Mouse (Mus musculus): ENCODE results near the gene Gcdh. TPM values are rescaled to one million over a fixed set of nuclear protein-coding genes. Genes with fewer than 3 reads are reported as not detected.

The Gcdh gene
- 10 to 100 TPM; 55.0 to 56.0 TPM for total RNA-seq (2021)
- long read RNA-seq, experiment 1, transcript Gcdh-202 (12 exons, 2,114 nt): major isoform, 49 of 79 reads
- long read RNA-seq, experiment 1, transcript Gcdh-201 (11 exons, 2,167 nt): minor isoform, 13 of 79 reads
- long read RNA-seq, experiment 1, partial matches to known transcripts: 11 of 79 reads
- long read RNA-seq, experiment 1, other reads (novel, unspliced or antisense): 6 of 79 reads
- long read RNA-seq, experiment 2, transcript Gcdh-202 (12 exons, 2,114 nt): major isoform, 55 of 99 reads
- long read RNA-seq, experiment 2, transcript Gcdh-201 (11 exons, 2,167 nt): minor isoform, 20 of 99 reads
- long read RNA-seq, experiment 2, partial matches to known transcripts: 14 of 99 reads
- long read RNA-seq, experiment 2, other reads (novel, unspliced or antisense): 10 of 99 reads

DNA sequence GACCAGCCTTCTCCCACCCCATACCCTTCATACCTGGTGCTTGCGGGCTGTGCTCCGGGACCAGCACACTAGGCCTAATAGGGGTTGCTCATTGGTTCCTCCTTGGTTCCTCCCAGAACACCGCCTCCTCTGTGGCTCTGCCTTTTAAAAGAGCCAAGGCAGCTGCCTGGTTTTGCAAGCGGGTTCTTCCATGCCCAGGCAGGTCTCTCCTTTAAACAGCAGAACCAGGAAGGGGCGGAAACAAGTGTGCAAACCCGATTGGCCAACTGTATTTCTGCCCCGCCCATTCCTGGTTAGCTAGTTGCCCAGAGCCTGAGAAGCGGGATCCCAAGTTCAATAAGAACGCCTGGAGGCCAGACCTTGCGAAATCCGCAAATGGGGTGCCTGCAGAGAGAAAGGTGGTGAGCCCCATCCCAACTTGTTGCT lies at the start of gene Gcdh:
TSS of gene Gcdh (minus strand) at position 213 of the 426 bp plus-strand sequence.
- DNase-seq (ENCODE audit: low spot score in 2 of 2): peak in 1 of 2 experiments; percentile 80

DNA sequence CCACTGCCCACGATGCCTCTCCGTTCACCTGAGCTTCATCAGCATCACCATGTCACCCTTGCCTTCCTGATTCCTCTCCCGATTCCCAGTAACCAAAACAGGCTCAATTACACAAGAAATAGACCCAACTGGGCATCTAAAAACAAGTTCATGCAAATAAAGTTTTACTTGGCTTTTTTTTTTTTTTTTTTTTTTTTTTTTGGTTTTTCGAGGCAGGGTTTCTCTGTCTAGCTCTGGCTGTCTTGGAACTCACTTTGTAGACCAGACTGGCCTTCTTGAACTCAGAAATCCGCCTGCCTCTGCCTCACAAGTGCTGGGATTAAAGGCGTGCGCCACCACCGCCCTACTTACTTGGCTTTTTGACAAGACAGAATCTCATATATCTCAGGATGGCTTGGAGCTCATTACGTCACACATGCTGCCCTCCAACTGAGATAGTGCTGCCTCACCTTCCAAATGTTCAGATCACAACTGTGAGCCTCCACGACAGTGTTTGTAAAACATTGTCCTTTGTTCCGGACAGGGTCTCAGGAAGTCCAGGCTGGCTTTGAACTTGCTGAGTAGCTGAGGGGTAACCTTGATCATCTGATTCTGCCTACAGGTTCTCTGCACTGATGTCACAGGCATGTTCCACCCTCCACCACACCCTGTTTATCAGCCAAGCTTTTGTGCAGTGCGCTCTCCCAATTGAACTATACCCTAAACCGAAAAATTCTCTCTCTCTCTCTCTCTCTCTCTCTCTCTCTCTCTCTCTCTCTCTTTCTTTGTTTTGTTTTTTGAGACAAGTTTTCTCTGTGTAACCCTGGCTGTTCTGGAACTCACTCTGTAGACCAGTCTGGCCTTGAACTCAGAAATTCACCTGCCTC lies 44.1 kb upstream of the Gcdh start:
- no peak for DNase-seq (ENCODE audit: low spot score in 2 of 2)

DNA sequence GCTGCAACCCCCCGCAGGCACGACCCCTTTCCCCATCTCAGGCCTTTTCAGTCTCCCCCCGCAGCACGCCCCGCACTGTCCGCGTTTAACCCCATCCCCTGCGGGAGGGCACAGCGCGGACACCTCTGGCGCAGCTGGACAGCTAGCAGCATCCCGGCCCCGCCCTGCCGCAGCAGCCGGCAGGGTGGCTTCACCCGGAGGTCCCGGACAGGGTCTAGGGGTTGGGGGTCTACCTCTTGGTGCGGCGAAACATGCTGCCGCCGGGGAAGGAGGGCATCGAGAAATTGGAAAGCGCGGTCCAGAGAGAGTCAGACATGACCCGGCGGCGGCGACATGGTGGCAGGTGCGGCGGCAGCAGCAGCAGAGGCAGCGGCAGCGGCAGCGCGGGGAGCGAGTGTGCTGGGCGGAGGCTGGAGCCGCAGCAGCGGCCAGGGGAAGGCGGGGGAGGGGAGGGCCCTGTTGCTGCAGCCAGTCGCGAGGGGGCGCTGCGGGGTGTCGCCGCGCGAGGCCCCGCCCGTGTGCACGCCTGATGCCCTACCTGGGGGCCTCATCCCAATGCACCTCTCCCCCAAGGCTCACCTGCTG lies 43.3 kb upstream of the Gcdh start, which contains the start of gene Mast1:
TSS of gene Mast1 (minus strand) at position 398 of the 585 bp plus-strand sequence.
- peak in 1 of 2 experiments; percentile 44 for DNase-seq (ENCODE audit: low spot score in 2 of 2)

DNA sequence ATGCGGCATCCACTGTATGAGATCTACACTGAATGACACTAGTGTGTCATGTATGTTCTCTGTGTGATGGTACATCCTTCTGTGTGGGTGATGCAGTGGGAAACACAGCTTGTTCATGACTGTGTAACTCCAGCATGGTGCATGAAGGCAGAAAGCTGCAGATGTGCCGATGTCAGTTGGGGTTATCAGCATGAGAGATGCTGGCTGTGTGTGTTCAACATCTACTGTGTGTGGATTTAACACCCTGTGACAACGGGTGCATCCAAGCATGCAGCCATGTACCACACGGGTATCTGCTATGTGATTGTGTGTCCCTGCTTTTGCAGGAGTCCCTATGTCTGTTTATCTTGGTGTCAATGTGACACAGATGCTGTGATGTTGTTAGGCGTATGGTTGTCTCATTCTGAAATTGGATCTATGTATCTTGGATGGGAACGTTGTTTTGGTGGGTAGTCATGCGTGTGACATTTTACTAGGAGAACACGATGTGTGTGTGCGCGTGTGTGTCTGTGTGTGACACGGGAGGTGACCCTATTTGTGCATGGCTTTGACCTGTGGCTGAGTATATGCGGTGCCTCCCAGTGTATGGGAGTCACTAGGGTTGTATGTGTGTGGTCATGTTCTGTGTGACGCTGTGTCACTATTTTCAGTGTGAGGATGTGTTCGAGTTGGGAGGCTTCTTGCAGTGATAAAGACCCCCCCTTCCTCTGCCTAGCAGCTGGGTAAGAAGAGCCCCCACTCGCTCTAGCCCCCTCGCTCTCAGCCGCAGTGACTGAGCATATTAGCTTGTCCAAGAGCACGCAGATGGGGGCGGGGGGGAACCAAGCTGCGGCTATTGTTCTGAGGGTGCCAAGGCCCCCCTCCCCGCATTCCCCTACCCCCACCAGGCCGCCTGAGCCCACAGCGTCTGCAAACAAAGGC lies 42.6 kb upstream of the Gcdh start:
- no peak for DNase-seq (ENCODE audit: low spot score in 2 of 2)

DNA sequence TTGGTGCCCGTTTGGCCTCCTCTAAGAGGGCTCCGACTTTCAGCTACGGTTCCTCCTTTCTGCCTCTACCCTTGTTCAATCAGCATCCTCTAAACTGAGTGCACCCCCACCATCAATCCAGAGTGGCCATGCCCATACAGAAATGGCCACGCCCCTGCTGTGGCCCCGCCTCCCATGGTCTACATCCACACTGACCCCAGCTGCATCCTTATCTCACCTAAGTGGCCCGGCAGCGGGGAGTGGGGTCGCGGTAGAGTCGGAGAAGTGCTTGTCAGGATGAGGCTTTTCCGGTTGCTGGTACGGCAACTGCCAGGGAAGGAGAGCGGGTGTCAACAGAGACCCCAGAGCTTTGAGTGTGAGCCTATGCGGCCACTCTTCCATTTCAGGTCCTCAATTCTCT lies 41.8 kb upstream of the Gcdh start:
- no peak for DNase-seq (ENCODE audit: low spot score in 2 of 2)

DNA sequence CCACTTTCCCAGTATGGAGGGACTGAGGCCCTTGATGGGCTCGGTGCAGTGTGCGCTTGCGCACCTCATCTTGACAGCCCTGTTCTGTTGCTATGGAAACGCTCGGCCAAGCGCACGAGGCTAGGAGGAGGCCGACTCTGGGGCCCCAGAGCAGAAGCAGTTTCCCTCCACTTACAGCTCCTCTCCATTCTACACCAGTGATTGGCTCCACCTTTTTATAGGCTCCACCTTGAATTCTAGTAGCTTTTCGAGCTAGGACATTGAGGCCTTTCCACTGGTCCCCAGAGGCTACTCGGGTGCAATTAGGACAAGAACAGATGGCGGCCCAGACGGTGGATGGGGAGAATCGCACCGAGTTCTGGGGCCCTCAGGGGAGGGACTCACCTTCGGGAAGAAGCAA lies 41.1 kb upstream of the Gcdh start:
- DNase-seq (ENCODE audit: low spot score in 2 of 2): no peak

DNA sequence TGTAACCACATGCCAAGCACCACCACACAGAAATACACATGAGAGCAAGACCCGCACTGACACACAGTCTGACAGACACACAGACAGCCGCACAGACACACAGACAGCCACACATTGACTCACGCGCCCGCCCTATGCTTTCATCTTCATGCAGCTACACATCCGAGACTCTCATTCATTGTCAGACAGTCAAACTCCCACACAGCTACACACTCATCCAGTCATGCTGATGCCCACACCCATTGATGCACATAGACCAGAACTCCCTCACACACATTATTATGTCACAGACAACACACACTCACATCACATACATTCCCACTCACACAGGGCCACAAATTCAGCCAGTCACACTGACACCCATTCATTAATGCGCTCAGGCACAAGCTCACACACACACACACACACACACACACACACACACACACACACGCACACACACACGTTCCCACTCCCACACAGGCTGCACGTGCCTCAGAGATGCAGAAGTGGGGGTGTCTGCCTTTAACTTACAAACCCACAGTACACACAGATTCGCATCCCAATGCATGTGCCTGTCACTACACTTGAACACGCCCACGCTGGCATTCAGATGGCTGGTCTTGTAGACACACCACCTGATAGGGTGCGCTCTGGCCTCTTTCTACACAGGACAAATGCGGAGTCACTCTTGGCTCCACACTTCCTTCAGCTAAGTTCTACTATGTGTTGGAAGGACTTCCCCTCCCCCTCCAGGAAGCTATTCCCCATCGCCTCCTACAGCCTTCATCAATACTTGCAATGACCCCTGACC lies 40.2 kb upstream of the Gcdh start:
- DNase-seq (ENCODE audit: low spot score in 2 of 2): no peak

DNA sequence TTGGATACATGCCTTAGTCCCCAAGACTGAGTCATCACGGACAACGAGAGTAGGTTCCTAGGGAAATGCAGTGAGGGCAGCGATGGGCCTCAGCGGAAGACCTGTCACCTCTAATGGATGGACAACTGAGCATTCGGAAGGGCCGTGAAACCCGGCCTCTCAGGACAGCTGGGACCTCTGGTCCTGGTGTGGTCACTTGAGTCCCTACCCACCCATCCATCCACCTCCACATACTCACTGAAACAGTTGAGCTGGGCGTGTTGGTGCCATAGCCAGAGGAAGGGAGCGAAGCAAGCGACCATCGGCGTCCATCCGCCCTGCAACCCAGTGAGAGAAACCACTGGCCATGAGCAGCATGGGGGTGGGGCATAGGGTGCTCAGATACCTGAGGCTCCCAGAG lies 36.9 kb upstream of the Gcdh start:
- no peak for DNase-seq (ENCODE audit: low spot score in 2 of 2)

DNA sequence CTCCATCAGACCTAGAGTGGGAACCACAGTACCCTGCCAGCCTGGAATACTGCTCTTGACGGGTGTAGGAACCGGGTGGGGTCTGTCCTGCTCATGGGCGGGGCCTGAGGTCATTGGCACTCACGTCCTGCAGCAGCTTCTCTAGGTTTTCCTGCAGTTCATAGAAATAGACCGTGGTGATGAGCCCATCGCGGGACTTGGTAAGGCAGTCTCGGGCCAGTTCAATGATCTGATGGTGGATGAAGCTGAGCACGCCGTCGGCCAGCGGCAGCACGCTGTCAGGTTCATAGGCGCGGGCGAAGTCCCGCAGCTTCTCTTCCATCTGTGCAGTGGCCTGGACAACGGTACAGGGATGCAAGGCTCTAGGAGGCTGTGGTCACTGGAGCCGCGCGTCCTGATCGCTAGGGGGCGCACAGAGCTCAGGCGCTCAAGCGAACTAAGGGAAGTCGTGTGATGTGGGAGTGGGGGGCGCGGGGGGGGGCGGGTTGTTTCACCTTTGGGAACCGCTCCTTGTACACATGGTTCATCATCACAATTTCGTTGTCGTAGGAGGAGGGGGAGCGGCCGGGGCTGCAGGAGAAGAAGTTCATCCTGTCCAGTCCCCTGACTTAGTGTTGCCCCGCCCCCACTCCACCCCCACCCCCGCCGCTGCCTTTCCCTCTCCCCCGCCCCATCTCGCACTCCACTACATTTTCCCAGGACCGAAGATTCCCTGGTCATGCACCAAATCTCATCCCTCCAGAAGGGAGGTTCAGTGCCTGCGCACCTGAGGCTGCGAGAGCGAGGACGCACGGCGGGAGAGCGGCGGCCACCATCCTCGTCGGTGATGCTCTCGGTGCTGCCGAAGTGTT lies 35.0 kb upstream of the Gcdh start:
- no peak for DNase-seq (ENCODE audit: low spot score in 2 of 2)

DNA sequence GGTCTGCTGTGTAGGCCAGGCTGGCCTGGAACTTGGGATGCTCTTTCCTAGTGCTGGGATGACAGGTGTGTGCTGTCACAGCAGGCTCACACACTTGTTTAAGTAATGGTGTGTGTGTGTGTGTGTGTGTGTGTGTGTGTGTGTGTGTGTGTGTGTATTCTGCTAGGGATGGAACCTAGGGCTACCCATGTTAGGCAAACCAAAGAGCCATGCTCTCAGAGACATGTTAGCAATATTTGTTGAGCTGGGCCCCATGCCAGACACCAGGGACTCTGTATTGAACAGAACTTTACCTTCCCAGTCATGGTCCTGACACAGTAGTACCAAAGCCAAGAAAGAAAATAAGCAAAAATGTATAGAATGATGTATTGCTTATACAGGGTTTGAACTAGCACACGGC lies 33.8 kb upstream of the Gcdh start:
- DNase-seq (ENCODE audit: low spot score in 2 of 2): no peak

DNA sequence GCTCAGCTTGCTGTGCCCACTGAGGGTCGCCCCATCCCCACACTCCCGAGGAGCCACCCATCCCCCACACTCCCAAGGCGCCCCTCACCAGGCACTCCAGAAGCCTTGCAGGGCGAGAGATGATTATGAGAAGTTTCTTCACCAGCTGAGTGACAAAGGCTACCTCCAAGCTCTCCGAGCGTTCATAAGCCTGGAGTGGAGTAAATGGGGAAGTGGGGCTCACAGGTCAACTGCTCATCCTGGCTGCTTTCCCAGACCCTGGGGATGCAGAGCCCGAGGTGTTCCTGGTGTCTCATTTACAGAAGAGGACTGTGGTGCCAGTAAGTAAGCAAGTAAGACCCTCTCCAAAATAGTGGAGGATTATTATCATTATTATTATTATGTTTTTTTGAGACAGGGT lies 31.8 kb upstream of the Gcdh start:
- DNase-seq (ENCODE audit: low spot score in 2 of 2): no peak

DNA sequence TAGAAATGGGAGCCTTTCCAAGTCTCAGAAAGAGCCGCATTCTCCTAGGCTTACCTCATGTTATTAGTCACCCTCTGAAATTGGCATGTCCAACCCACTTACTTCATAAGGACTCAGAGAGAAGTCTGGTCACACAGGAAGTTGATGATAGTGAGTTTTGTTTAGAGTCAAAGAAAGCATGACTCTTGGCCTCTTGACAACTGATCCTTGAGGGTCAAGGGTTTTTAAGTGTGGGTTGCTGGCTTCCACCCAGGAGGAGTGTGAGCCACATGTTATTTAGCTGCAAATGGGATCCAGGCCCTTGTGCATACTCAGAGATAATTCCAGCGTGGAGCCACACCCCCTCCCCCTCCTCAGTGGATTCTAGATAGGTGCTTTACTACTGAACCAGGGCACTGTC lies 27.9 kb upstream of the Gcdh start:
- DNase-seq (ENCODE audit: low spot score in 2 of 2): no peak

DNA sequence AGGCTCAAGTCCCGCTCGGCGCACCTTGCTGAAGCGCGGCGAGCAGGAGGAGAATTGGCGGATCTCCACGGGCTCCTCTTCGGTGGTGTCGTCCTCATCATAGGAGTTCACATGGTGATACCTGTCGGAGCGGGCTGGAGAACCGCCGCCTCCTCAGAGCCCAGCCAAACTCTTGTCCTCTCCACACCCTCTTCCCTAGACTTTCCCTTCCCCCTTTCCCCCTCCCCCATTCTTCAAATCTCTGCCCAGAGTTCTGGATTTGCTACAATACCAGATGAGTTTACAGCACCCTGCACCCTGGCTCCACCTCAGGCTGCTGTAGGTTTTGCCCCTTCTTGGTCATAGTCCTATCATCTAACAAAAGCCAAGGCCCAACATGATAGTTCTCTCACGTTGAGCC lies 24.9 kb upstream of the Gcdh start:
- no peak for DNase-seq (ENCODE audit: low spot score in 2 of 2)

DNA sequence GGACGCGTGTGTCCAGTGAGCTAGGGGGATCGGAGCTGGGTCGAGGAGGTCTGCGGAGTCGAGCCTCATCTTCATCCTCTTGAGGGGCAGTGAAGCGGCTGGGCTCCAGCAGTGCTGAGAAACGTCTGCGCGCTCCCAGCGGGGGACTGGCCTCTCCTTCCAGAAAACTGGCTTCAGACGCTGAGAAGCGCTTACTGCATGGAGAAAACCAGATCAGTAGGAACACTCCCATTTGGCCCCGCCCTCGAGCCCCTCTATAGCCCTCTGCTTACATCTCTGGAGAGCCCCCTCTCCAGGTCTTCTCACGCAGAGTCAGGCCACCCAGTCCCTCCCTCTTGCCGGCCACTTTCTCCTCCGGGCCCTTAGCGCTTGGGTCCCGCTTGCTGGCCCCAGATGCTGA lies 24.1 kb upstream of the Gcdh start:
- no peak for DNase-seq (ENCODE audit: low spot score in 2 of 2)

DNA sequence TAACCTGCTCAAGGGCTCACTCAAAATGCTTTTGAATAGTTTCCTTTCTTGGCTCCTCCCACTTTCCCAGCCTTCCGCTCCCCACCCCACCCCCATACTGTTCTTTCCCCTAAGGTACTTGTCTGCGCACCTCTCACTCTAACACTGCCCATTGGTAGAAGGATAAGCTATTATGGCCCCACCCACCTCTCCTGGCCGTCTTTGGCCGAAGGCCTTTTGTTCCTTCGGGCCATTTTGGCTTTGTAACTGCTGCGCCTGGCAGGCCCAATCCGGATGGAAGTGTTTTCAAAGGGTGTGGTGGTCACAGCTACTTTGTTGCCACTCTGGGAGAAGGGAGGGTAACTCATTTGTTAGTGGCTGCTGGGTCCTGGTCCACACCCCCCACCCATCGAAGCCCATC lies 21.5 kb upstream of the Gcdh start:
- no peak for DNase-seq (ENCODE audit: low spot score in 2 of 2)

DNA sequence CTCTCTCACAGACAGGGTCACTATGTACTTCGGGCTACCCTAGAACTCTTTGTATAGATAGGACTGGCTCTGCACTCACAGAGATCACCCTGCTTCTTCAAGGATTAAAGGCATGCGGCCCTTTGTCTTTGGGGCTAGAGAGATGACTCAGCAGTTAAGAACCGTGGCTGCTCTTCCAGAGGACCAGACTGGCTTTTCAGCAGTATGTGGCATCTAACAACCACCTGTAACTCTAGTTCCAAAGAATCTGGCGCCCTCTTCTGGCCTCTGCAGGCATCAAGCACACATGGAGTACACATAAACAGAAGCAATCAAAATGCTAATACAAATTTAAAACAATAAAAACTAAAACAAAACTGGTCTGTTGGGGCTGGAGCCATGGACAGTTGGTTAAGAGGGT lies 20.2 kb upstream of the Gcdh start:
- no peak for DNase-seq (ENCODE audit: low spot score in 2 of 2)

DNA sequence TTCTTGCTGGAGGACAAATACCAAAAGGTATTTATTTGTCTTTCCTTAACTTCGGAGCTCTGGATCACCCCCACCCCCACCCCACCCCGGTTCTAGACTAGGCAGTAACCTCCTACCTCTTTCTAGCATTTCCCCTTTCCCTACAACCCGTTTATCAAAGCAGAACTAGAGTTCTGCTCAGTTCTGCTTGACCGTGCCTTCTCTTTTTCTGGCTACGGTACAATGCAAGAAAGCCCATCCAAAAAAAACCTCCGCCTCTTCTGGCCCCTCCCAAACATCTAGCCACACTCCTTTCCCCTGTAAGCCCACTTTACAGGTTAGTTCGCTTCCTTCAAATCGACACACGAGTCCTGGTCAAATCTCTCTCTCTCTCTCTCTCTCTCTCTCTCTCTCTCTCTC lies 19.8 kb upstream of the Gcdh start:
- no peak for DNase-seq (ENCODE audit: low spot score in 2 of 2)

DNA sequence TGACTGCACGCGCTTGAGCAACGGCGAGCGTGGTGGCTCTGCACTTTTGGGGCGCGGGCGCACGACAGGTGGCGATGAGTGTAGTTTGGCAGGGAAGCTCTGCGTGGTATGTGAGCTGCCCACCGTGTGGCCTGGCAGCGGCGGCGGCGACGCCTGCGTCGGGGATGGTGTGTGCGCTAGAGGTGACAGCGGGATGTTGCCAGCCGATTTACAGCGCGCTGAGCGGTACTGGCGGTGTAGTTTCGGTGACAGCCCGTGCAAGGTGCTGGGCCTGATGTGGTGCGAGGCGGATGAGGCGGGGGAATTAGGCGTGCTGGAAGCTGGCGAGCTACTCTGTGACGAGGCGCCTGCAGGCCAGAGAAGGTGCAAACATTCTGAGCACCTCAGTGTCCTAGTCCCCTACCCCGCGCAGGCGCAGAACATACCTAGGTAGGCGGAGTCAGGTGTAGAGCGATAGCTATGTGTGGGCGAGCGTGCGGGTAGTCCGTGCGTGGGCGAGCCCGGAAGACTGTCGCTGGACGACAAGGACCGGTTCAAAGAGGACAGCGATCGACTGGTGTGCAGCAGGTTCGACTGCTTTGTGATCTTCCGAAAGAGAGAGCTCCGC lies 19.3 kb upstream of the Gcdh start:
- peak in 1 of 2 experiments; percentile 37 for DNase-seq (ENCODE audit: low spot score in 2 of 2)

DNA sequence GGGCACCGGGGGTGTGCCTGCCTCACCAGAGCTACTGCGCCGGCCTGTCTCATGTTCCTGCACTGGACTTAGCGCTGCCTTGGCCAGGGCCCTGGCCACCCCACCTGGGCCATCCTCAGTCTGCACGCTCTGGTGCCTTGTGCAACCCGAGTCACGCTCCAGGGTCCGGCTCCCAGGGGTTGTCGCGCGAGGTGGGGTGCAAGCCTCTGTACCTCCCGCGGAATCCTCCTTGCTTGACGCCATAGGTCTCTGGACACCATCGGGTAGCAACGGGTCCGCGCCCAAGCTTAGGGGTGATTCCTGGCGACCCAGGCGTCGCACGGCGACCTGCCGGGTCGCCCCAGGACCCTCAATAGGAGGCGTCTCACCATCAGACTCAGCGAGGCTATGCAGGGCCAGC lies 18.7 kb upstream of the Gcdh start:
- DNase-seq (ENCODE audit: low spot score in 2 of 2): no peak

Data from adrenal gland, postnatal 4 days (tissue).